Mouse (Mus musculus): ENCODE measurements around the gene Mgrn1. TPM values are rescaled to one million over a fixed set of nuclear protein-coding genes. Genes with fewer than 3 reads are reported as not detected.

Mgrn1 gene
- polyA plus RNA-seq, 1 experiment, result 0.29 TPM

DNA sequence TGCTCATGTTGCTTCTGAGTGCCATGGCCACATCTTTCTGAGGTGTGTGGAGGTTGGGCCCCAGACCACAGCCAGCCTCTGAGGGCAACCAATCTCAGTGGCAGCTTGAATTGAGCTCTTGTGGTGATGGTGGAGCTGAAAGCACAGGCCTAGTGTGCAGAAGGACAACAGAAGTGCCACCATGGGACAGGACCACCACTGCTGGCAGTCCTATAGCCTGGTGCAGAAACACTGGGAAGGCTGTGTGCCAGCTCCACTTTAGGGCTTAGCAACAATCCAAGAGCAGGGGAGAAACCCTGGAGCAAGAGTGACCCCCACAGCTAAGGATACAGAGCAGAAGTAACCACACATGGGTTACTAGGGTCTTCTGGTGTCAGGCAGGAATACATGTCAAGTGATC is 55.0 kb downstream of the Mgrn1 start:
- Histone ChIP-seq H3K9me3 (ENCODE audit: control insufficient read depth, low read length) (no peaks in the 10 kb centered on the region), H3K36me3 (ENCODE audit: control insufficient read depth) (peaks cover 70% of the 10 kb centered on the region), H3K27me3 (ENCODE audit: control insufficient read depth) (no peaks in the 10 kb centered on the region), H3K4me3 (replicated peaks) (no peak overlapping the region), H3K4me1 (ENCODE audit: control insufficient read depth) (peaks cover 19% of the 10 kb centered on the region)
- no peak for TF ChIP-seq TAL1 (IDR thresholded peaks at IDR 0.05; ENCODE audit: low read length)
- TF ChIP-seq GATA1 (IDR thresholded peaks at IDR 0.05; ENCODE audit: low read length), result no peak

DNA sequence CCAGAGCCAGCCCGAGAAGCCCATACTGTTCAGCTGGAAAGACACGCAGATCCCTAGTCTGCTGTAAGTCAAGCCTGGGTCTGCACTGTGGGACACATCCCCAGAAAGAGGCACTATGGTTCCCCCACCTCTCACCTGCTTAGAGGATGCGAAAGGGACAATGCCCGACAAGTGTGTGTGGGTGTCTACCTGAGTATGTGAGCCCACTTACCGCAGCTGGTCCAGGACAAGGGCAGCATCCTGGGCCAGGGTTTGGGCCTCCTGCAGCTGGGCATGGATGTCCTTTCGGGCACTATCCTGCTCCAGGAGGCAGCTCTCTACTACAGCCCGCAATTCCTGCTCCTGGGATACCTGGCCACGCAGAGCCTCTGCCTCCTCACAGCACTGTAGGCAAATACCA is 56.8 kb downstream of the Mgrn1 start:
- TF ChIP-seq TAL1 (IDR thresholded peaks at IDR 0.05; ENCODE audit: low read length) (no peak), GATA1 (IDR thresholded peaks at IDR 0.05; ENCODE audit: low read length) (no peak)
- Histone ChIP-seq H3K4me3 (replicated peaks) (no peak overlapping the region), H3K9me3 (ENCODE audit: control insufficient read depth, low read length) (no peaks in the 10 kb centered on the region), H3K27me3 (ENCODE audit: control insufficient read depth) (no peaks in the 10 kb centered on the region), H3K4me1 (ENCODE audit: control insufficient read depth) (peaks cover 19% of the 10 kb centered on the region), H3K36me3 (ENCODE audit: control insufficient read depth) (peaks cover 73% of the 10 kb centered on the region)

DNA sequence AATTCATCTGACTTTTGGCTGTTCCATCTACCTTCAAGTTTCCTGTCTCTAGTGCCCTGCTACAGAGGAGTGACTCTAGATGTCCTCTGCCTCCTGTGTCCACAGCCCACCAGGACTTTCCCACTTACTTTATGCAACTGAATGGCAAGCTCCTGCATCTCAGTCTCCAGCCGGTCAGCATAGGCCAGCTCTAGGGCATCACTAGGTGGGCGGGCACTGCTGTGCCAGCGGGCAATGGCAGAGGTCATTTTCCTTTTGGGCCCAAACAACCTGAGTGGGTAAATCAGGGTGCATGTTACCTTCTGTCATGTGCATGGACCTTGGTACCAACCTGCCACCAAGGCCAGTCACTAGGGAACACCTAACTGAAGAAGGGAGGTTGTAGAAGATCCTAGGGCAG is 57.4 kb downstream of the Mgrn1 start:
- H3K4me1 ChIP-seq (ENCODE audit: control insufficient read depth), result peaks cover 17% of the 10 kb centered on the region
- H3K36me3 ChIP-seq (ENCODE audit: control insufficient read depth), result peaks cover 77% of the 10 kb centered on the region
- H3K27me3 ChIP-seq (ENCODE audit: control insufficient read depth), result no peaks in the 10 kb centered on the region
- TF ChIP-seq GATA1 (IDR thresholded peaks at IDR 0.05; ENCODE audit: low read length), result no peak
- TF ChIP-seq TAL1 (IDR thresholded peaks at IDR 0.05; ENCODE audit: low read length), result no peak
- H3K4me3 ChIP-seq (replicated peaks), result no peak overlapping the region
- H3K9me3 ChIP-seq (ENCODE audit: control insufficient read depth, low read length), result no peaks in the 10 kb centered on the region

DNA sequence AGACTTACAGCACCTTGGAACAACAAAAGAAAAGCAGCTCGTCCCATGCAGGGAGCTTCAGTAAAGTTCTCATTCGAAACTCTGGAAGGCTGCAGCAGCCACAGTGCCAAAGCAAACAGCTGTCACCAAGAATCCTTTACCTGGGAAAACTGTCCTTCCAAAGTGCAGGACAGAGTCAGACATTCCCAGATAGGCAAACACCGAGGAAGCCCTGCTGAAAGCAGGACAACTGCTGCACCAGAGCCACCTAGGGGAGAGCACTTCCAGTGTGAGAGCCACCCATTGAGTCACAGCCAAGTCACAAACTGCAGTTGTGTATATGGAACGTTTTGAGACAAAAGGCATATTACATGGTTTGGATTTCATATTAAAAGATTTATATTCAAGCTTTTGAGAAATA is 59.4 kb downstream of the Mgrn1 start:
- H3K9me3 ChIP-seq (ENCODE audit: control insufficient read depth, low read length), result no peaks in the 10 kb centered on the region
- H3K4me1 ChIP-seq (ENCODE audit: control insufficient read depth), result no peaks in the 10 kb centered on the region; the same call in 1 of the 2 replicates
- TF ChIP-seq GATA1 (IDR thresholded peaks at IDR 0.05; ENCODE audit: low read length) (no peak), TAL1 (IDR thresholded peaks at IDR 0.05; ENCODE audit: low read length) (no peak)
- H3K4me3 ChIP-seq (replicated peaks), result no peak overlapping the region
- H3K36me3 ChIP-seq (ENCODE audit: control insufficient read depth), result peaks cover 76% of the 10 kb centered on the region
- H3K27me3 ChIP-seq (ENCODE audit: control insufficient read depth), result no peaks in the 10 kb centered on the region

DNA sequence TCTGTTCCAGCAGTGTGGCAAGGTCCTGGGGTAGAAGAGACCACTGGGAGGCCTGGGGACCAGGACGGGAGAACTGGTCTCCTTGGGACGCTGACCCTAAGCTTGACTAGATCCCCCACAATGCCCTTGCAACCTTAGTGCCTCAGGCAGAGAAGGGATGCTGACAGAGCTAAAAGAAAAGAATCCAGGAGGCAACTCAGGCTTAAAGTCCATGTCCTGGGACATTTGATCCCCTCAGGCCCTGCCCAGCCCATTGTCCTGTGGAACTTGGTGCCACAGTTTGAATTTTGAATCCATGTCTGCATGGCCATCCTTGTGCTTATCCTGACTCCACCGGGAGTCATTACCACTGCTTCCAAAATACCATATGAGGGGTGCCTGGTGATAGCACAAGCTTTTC is 60.1 kb downstream of the Mgrn1 start:
- Histone ChIP-seq H3K4me3 (replicated peaks) (no peak overlapping the region), H3K36me3 (ENCODE audit: control insufficient read depth) (peaks cover 74% of the 10 kb centered on the region), H3K9me3 (ENCODE audit: control insufficient read depth, low read length) (no peaks in the 10 kb centered on the region), H3K27me3 (ENCODE audit: control insufficient read depth) (no peaks in the 10 kb centered on the region), H3K4me1 (ENCODE audit: control insufficient read depth) (no peaks in the 10 kb centered on the region; the same call in 1 of the 2 replicates)
- no peak for TF ChIP-seq TAL1 (IDR thresholded peaks at IDR 0.05; ENCODE audit: low read length)
- TF ChIP-seq GATA1 (IDR thresholded peaks at IDR 0.05; ENCODE audit: low read length), result no peak

DNA sequence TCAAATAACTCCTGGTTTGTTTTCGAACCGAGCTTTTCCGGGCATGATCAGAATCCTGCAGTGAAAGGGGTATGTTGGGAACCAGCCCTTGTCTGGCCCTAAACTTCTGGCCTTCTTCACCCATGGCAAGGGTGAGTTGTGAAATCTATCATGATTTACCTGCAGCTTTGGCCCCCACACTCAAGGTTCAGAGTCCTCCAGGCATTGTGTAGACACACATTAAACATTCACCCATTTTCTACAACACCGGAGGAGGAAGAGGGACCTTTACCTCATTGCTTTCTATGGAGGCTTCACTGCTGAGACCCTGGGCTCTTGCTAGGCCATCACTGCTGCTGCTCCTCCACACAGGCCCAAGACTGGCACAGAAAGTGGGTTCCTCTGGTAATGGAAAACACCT is 61.3 kb downstream of the Mgrn1 start:
- no peaks in the 10 kb centered on the region for H3K9me3 ChIP-seq (ENCODE audit: control insufficient read depth, low read length)
- H3K27me3 ChIP-seq (ENCODE audit: control insufficient read depth), result no peaks in the 10 kb centered on the region
- peaks cover 67% of the 10 kb centered on the region for H3K36me3 ChIP-seq (ENCODE audit: control insufficient read depth)
- no peaks in the 10 kb centered on the region; the same call in 1 of the 2 replicates for H3K4me1 ChIP-seq (ENCODE audit: control insufficient read depth)
- H3K4me3 ChIP-seq (replicated peaks), result no peak overlapping the region
- no peak for TF ChIP-seq TAL1 (IDR thresholded peaks at IDR 0.05; ENCODE audit: low read length)

DNA sequence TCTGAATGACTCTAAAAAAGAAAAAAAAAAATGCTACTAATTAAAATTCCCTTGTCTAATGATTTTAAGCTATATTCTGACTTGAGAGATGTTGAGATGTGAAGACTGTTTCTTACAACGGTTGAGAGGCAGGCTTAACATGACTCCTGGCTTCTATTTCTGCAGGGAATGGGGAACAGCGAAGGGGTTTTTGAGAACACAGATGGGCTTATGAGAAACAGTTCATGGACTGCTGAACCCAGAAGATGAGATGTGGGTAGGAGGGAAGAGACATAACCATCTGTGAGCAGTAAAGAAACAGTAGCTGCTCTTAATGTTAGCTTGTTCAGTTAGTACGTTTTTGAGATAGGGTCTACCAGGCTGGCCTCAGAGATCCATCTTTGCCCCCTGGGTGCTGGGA is 70.6 kb downstream of the Mgrn1 start:
- TF ChIP-seq TAL1 (IDR thresholded peaks at IDR 0.05; ENCODE audit: low read length) (no peak), GATA1 (IDR thresholded peaks at IDR 0.05; ENCODE audit: low read length) (no peak)
- H3K9me3 ChIP-seq (ENCODE audit: control insufficient read depth, low read length), result no peaks in the 10 kb centered on the region
- peaks cover 8% of the 10 kb centered on the region for H3K4me1 ChIP-seq (ENCODE audit: control insufficient read depth)
- no peaks in the 10 kb centered on the region for H3K27me3 ChIP-seq (ENCODE audit: control insufficient read depth)
- H3K4me3 ChIP-seq (replicated peaks), result no peak overlapping the region
- peaks cover 69% of the 10 kb centered on the region for H3K36me3 ChIP-seq (ENCODE audit: control insufficient read depth)

DNA sequence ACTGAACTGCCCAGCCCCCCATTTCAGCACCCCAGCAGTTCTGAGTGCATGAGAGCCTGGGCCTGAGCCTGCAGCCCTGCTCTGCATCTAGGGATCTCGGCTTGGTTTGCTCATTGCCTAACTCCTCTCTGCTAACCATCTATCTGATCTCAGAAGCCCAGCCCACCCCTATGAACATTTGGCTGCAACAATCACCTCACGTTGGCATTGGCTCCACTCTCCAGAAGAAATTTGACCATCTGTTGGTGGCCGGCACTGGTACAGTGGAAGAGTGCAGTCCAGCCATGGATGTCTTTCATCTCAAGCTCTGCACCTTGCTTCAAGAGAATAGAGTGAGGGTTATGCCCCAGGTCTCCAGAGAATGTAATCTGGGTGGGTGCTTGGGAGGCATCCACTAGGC is 71.4 kb downstream of the Mgrn1 start:
- Histone ChIP-seq H3K36me3 (ENCODE audit: control insufficient read depth) (peaks cover 64% of the 10 kb centered on the region), H3K4me3 (replicated peaks) (no peak overlapping the region), H3K27me3 (ENCODE audit: control insufficient read depth) (no peaks in the 10 kb centered on the region), H3K4me1 (ENCODE audit: control insufficient read depth) (peaks cover 12% of the 10 kb centered on the region), H3K9me3 (ENCODE audit: control insufficient read depth, low read length) (no peaks in the 10 kb centered on the region)
- TF ChIP-seq TAL1 (IDR thresholded peaks at IDR 0.05; ENCODE audit: low read length) (no peak), GATA1 (IDR thresholded peaks at IDR 0.05; ENCODE audit: low read length) (no peak)

DNA sequence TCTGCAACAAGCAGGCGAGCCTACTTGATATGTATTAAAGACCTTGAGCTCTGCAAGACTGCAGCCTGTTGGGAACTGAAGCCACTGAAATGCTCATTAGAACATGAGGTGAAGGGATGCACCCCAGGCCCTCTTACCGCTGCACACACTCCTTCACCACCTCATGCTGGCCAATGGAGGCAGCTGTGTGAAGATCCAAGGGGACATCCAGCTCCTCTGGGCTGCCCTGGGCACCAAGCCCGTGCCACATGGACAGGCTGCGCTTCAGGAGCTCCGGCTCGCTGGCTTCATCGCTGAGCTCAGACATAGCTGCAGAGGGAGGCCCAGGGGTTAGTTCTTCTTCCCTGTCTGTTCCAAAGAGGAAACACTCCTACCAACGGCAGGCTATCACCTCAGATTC is 74.2 kb downstream of the Mgrn1 start:
- peaks cover 25% of the 10 kb centered on the region for H3K4me1 ChIP-seq (ENCODE audit: control insufficient read depth)
- no peaks in the 10 kb centered on the region for H3K27me3 ChIP-seq (ENCODE audit: control insufficient read depth)
- H3K36me3 ChIP-seq (ENCODE audit: control insufficient read depth), result peaks cover 39% of the 10 kb centered on the region
- H3K9me3 ChIP-seq (ENCODE audit: control insufficient read depth, low read length), result no peaks in the 10 kb centered on the region
- no peak overlapping the region for H3K4me3 ChIP-seq (replicated peaks)
- TF ChIP-seq GATA1 (IDR thresholded peaks at IDR 0.05; ENCODE audit: low read length) (no peak), TAL1 (IDR thresholded peaks at IDR 0.05; ENCODE audit: low read length) (no peak)

DNA sequence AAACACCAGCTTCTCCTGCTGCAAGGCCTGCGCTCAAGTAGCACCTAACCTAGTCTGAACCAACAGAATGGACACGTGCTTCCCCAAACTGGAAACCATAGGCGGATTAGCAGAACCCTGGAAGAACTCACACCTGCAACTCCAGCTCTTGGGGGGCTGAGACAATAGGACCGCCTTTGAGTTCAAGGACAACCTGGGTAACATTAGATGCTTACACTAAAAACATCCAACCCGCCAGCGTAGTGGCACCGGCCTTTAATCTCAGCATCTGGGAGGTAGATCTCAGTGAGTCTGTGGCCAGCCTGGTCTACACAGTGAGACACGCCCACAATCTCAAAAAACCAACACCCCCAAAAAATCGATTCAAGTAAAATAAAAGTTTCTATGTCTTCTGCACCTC is 77.3 kb downstream of the Mgrn1 start:
- TF ChIP-seq TAL1 (IDR thresholded peaks at IDR 0.05; ENCODE audit: low read length), result no peak
- Histone ChIP-seq H3K27me3 (ENCODE audit: control insufficient read depth) (no peaks in the 10 kb centered on the region), H3K4me3 (replicated peaks) (peak overlapping the region; percentile 89), H3K9me3 (ENCODE audit: control insufficient read depth, low read length) (no peaks in the 10 kb centered on the region), H3K4me1 (ENCODE audit: control insufficient read depth) (peaks cover 27% of the 10 kb centered on the region), H3K36me3 (ENCODE audit: control insufficient read depth) (peaks cover 13% of the 10 kb centered on the region)

All from erythroblast, embryonic 14.5 days (primary cell).